Mouse (Mus musculus) thymus, postnatal 10 days (tissue): Measurements from ENCODE around the gene Cdc14a.

Experiments used
- DNase-seq, 2 experiments: peaks; one replicate each; pipeline ENCODE4 v3.0.0; 2021; ENCODE audit warnings: low spot score in 2 of 2

Cdc14a gene

DNA sequence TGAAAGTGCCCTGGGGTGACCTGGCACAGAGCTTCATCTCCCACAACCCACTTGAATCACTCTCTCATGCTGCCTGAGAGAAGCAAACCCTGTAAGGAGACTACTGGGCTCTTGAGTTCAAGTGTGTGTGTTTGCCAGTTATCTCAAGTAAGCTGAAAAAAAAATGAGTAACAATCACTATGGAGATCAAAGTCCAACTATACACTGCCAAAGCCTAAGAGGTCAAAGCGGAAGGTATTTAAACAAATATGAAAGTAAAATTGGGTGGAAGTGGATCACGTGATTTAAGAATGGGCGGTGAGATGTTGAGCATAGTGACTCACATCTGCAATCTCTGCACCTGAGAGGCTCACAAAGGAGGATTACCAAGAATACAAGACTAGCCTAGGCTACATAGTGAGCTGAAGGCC lies 9.4 kb downstream of the Cdc14a start:
- DNase-seq = no peak

DNA sequence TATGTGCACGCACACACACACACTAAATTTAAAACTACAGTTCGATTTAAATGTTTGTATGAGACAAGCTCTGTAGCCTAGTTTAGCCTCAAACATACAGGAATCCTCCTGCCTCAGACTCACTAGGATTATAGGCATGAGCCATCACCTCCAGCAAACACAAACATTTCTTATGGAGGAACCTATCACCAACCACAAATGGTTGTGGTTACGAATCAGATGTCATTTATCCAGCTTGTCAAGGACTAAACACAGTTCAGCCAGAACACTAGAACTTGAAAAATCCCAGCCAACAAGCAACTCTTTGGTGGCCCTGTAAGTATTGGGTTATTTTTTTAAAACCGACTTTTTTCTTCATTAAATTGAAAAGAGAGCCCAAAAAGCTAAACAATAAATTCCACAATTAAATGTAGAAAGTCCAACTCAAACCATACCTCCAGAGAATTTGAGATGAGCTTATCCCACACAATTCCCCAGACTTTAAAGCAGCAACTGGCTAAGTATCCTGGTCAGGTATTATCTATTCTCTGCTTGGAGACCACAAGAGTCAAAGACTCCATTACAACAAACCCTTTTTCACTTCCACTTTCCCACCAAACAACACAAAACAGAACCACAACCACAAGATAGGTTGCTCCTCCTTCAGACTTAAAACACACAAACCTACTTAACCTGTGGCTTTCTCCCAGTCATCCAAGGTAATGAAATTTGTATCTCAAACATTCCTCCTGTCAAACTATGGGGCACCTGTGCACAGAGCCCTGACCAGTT lies 10.7 kb downstream of the Cdc14a start:
- DNase-seq = no peak

DNA sequence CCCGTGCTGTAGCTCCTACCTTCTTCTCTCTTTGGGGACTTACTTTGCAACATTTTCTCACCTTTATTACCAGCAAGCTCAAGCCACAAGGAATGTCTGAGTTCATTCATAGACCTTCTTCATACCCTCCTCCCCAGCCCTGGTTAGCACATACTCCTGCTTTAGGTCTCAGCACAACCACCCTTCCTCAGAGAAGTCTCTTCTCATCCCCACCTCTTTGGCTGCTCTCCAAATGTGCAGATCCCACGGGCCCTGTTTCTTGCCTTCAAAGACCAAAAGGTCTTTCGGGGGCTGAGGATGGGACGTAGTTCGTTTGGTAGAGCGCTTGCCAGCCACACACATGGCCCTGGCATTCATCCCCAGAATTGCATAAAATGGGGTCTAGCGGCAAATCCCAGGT lies 13.8 kb downstream of the Cdc14a start:
- no peak for DNase-seq

DNA sequence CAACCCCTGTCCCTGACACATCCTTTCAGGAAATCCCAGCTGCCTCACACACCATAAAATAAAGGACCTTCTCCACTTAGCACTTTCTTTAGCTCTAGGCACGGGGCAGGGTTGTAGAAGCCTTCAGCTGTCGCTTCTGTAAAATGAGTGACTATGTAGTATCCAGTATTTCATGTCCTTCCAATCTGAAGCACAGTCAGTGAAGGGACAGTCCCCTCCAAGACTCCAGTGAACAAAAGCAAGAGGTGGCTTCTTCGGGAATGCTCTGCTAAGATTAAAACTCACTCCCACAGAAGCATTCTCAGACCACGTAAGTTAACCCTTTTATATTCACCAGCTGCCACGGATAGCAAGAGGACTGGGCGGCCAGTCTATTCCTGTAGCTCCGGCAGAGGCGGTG lies 14.3 kb downstream of the Cdc14a start:
- DNase-seq = no peak

DNA sequence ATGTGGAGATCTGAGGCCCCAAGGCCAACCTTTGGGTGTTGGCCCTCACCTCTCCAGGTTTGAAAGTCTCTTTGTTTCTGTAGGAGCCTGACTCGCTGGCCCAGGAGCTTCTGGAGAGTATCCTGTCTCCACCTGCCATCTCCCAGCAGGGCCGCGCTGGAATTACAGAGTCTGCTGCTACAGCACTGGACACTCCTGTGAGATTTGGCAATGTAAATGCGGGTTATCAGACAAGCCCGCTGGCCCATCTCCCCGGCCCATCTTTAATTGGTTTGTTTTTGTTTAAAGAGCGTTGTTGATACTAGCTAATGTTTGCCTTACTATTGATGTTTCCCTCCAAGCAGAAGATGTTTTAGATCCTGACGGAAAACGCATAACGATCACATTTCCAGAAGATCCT lies 15.0 kb downstream of the Cdc14a start:
- DNase-seq = no peak

DNA sequence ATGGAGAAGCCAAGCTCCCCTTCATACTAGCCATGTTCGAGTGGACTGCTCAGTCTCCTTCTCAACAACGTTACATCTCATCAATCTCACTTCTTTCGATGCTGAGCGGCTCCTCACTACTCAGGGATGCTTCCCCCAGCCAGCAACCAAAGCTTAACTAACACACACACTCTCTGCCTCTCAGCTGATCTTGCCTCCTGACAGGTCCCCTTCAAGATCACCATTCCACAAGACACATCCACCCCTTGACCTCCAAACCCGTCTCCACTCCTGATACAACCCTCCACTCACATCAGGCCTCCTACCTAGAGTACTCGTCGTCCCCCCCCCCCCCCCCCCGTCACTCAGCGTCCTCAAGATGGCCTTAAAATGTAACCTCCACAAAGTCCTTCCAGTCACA lies 18.3 kb downstream of the Cdc14a start:
- DNase-seq = no peak

DNA sequence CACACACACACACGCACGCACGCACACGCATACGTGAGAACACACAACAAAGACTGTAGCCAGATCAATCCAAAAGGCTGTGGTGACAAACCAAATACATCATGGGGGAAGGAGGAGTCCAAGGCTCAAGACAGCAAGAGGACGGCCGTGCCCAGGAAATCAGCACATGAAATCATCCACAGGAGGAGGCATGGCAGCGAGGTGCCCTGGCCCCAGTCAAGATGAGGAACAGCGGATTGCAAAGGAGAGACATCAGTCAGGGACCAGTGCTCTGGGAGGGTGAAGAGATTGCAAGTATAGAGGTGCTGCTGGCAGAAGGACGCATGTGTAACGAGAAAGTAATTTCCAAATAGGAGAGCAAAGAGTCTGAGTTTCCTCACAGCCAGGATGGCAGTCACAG lies 22.4 kb downstream of the Cdc14a start:
- DNase-seq = no peak

DNA sequence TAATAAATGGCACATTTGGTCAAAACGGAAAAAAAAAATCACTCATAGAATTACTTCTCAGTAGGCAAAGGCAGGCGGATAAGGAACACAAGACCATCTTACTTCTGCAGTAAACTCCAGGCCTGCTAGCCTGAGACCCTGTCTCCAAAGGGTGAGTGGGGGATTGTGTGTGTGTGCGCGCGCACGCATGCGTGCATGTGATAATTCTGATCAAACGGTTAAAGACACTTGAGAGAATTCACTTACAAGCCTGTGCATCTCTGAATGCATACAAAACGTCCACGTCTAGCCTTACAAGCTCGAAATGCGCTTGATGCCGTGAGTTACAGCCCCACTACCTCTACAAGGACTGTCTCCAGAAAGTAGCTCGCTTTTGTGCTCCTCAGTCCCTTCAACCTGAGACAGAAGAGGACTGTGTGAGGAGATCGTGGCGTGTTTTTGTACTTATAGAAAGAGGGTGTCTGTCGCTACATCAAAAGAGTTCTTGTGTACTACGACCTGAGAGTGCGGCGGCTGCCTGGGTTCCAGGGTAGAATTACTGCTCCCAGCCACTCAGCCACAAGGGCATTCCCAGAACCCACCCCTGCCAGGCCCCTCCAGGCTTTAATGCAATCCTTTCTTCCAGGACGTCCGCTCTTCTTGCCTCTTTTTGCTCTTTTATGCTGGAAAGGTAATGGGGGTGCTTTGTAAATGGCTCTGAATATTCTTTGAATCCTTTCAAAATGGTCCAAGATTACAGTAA lies 24.3 kb downstream of the Cdc14a start:
- no peak for DNase-seq

DNA sequence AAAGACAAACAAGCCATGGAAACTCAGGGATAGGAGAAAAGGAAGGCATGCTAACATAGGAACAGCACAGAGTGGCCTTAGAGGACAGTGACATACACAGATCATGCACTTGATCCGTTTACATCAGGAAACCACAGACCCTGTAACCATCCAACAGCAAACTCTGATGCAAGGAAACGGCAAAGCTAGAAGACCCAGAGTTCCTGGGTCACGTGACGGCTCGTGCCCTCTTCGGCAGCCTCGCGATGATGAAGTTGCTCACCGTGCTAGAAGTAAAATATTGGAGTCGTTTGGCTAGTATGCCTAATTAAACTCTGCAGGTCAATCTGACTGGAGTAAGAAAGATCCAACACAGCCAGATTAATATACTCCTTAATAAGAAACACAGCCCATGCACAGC lies 25.3 kb downstream of the Cdc14a start:
- peak in 1 of 2 experiments; percentile 20 for DNase-seq

DNA sequence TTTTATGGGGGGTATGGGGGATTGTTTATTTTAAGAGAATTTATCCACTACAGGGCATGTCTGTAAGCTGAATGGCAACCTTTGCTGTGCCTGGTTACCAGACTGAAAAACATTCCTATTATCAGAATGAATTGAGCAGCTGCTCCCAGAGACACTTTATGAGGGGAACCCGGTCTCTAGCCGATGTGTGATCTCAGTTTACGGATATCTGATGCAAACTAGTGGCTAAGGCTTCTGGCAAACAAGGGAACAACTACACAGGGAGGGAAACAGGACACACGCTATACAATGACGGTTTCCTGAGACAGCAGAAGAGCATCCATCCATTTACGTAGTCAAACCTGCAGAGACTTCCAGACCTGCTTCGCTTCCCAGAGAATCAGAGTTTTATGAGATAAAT lies 25.9 kb downstream of the Cdc14a start:
- no peak for DNase-seq

DNA sequence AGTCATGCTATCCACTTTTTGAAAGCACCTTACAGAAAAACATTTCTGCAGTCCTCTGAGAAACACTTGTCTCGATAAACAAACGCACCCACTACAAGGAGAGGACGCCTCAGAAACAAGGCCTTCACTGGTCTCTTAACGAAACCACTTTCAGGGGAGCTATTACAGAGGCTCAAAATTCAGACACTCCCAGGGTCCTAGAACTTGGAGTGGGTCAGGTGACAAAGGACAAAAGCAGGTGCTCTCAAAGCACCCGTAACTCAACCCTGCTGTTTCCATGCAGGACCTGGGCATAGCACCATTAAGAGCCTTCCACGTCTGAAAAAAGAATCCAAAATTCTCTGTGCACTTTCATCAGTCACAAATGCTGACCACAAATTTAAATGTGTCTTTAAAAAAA lies 26.5 kb downstream of the Cdc14a start:
- DNase-seq = no peak

DNA sequence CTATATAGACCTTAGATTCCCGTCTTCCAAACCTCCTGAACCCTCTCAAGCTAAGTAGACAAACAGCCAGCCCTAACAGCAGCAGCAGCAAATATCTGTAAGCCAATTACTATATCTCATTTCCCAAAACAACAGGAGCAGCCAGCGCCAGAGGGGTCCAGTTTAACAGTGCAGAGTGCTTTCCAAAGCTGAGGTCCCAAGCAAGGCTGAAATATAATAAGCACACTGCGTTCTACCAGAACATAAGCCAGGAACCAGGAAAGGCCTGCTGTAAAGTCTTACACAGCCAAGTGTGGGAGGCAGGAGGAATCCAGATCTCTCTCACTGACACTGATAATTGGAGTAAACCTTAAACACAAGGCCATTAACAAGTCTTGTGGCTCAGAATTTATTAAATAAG lies 27.3 kb downstream of the Cdc14a start:
- DNase-seq = no peak

DNA sequence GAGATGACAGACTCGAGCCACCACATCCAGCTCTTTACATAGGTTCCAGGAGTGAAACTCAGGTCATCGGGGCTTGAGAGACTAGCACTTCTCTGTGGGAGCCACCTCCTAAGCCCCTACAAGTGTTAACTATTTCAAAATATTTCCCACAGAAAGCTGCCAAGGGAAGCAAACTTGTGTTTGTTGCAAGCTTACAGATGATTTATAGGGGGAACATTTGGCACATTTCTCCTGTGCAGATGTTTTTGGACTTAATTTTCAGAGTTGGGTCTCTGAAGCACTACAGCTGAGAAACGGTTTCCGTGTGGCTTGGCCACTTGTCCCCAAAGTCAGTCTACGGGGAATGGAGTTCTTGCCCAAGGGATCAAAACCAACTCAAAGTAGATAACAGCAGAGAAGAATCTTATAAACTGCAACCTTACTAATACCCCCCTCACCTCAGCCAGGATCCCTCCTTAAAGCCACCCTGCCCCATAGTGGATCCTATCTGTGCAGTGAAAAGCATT lies 28.9 kb downstream of the Cdc14a start:
- no peak for DNase-seq

DNA sequence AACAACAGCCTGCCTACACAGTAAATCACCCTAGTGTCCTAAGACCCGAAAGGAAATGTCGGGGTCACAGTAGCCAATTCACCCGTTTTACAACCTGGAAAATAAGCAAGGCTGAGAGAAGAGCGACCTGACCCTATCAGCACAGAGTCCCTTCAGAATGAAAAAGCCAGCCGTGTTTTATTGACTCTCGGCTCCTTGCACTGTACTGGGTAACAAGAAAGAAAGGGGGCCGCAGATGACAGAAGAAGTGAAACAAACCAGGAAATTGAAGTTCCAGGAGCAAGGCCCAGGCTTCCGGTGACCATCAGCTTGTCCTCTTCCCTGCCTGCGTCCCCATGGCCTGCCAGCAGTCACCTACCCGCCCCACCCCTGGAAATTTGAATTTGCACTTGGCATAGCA lies 32.4 kb downstream of the Cdc14a start:
- DNase-seq = no peak

DNA sequence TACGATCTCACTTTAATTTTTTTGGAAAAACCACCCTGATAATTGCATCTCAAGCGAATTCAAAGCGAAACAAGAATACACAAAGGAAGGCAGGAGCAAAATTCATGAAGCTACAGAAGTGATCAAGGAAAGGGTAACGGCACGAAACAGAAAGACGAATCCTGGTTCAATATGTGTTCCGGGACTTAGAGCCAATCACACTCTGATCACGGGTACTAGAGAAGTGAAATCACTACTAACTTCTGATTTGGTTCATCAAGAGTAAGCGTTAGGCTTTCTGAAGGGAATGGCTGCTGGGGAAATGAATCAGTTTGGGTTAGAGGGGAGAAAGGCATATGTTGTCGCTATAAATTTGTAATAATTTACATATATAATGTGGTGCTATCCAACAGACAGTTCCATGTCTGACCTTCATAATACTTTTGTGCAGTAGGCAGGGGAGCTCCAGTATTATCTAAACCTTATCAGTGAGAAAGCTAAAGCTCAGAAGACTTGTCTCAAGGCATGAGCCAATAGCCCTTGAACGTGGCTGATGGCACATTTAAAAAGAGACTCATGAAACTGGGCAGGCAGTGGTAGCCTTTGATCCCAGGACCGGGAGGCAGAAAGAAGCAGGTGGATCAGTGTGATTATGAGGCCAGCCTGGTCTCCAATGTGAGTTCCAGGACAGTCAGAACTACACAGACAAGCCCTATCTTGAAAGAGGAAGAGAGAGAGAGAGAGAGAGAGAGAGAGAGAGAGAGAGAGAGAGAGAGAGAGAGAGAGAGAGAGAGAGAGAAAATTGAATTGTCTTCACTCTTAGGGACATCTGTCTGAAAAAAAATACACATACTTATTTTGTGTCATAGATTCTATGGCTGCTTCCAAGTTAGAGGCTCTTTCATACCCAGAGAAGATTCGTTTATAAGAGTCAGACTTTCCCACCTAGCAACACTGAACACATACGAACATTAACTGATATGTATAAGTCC lies 34.0 kb downstream of the Cdc14a start:
- DNase-seq = no peak

DNA sequence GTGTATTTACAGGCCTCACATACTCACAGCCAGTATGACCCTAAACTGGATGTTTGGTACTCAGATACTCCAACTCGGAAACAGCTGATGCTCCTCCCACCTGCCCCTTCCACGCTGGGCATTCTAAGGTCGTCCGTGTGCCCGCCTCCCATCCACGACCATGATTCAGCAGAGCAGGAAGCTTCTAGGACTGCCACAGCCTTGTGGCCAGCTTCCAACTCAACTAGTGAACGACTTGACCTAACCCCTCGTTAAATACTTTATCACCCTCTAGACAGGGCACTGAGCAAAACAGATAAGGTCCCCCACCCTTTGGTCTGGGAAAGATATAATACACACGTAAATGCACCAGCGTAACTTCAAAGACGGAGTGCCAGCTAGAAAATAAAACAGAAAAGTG lies 35.0 kb downstream of the Cdc14a start:
- no peak for DNase-seq

DNA sequence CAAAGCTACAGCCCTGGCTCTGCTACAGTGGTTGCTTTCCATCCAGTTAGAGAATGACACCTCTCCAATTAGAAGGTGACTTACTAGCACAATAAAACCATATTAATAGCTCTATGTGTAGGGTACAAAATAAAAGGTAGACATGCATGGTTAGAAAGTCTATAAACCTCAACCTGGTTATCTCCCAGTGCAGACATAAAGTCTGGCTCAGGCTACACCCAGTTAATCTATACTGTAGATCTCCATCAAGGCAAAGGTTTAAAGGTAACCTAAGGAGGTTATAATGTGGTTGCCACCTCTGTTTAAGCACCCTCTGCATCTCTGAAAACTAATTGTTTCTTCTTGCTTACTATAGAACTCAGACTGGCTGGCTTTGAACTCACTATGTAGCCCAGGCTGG lies 36.9 kb downstream of the Cdc14a start:
- DNase-seq = no peak

DNA sequence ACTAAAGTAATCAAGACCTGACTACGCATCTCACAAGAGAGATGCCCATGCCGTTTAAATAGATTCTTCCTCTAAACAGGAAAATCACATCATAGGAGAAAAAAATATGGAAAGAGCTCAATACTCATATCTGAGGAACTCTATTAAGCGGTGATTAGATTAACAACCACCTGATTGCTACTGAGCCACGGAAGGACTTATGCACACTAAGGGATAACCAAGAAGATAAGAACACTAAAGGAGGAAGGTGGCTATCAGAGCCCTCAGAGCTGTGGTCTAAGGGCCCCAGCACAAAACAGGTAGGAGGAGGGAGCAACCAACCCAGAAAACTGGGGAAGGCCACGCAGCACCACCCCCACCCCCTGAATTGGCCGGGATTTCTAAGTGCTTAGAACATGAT lies 37.5 kb downstream of the Cdc14a start:
- DNase-seq = no peak

DNA sequence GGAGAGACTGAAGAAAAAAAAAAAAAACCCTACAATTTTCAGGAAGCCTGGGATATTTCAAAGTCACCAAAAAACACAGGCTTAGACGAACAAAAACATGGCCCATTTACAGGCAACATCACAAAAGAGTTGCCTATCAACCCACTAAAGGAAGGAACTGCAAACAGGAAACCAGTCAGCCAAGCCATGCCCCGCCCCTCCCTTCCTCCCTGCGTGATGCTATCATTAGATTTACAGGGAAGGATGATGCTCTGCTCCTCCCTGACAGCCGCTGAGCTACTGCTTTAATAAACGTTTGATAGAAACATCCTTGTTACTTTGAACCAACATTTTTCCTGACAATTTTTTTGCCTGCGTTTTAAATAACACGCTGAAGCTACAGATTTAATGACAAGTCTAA lies 39.5 kb downstream of the Cdc14a start:
- DNase-seq = no peak

DNA sequence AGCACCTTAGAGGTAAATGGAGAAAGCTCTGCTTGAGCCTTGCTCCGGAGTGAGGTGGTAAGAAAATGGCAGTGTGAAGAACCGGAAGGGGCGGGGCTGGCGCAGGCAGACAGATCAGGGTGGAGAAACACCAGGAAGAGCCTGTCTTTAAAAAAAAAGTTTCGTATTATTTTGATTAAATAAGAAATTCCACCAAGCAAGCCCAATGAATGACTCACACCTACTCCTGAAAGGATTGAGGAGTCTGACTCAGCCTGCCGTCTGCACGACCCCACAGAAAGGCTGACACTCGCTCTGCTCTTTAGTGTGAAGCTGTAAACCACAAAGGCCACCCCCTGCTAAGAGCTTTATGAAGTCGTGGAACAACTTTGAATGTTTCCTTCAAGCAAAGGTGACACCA lies 43.5 kb downstream of the Cdc14a start:
- no peak for DNase-seq

DNA sequence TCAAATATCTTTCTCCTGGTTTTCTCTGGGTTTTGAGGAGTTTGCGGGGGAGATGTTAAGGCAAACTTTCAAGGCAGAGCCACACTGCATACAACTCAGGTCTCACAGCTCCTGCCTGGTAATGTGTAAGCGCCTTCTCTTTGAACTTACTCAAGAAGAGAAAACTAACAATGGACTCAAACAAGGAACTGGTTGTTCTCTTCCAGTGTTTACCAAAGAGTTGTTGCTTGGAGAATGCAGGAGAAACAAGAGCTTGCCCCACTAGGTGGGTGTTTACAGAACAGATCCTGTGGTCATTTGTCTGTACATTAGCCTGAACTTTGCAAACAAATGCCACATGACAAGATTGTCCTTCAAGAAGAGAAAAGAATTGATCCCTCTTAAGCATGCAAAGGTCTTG lies 48.4 kb downstream of the Cdc14a start:
- DNase-seq = no peak

DNA sequence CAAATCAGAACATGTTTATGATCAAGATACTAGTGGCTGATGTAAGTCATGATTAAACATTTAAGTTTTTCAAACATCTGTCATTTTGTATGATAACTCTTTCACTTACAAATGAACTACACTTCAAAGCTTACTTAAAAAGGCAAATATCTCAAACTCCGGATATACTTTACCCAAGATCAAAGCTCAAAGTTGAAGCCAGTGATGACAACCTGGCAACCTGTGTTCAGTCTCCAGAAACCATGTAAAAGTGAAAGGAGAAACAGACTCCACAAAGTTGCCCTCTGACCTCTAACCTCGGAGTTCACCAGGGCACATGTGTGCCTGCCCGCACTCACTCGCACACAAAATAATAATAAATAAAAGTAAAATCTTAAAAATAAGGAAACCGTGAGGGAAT lies 49.3 kb downstream of the Cdc14a start:
- no peak for DNase-seq
